Mouse (Mus musculus): Measurements from ENCODE around the gene Ugt1a9.

GRCm38 (mm10) chr1:88094941-88095492 lies 24.4 kb downstream of the Ugt1a9 start, which contains the start of gene Ugt1a7c:
- TF ChIP-seq GATA1 (IDR thresholded peaks at IDR 0.05; ENCODE audit: borderline replicate concordance, low read length) (no peak), FLI1 (IDR thresholded peaks at IDR 0.05; ENCODE audit: low read length) (no peak)
